In genomic region chr9:122922936-122923381, GRCm38 (mm10) we compare ENCODE assay signal across 8 mouse cellular contexts. TPM values are rescaled to one million over a fixed set of nuclear protein-coding genes. Genes with fewer than 3 reads are reported as not detected.
DNase-seq lines count a peak whose midpoint lies in the region; ATAC-seq and TF ChIP-seq lines count a peak whose summit lies in the region.

Zfp105 (plus strand) TSS chr9:122923072.

- peak; percentile 5; the same call in 1 of the 2 replicates for TF ChIP-seq CTCF in heart, postnatal 0 days (IDR thresholded peaks at IDR 0.05; ENCODE audit: low read depth)
- no peak; the same call in 1 of the 2 replicates for TF ChIP-seq CTCF in stomach, postnatal 0 days (IDR thresholded peaks at IDR 0.05; ENCODE audit: low read depth)

- peak within 1 kb of the TSS; percentile 95 for H3K9ac ChIP-seq in forebrain, embryonic 15.5 days (replicated peaks)
- peak within 1 kb of the TSS; percentile 86 for H3K9ac ChIP-seq in heart, postnatal 0 days (replicated peaks; ENCODE audit: low read depth, low read length)
- peak within 1 kb of the TSS; percentile 72 for H3K9ac ChIP-seq in liver, embryonic 12.5 days
- peak within 1 kb of the TSS; percentile 90 for H3K9ac ChIP-seq in stomach, postnatal 0 days (ENCODE audit: low read length)

- H3K27ac ChIP-seq in forebrain, embryonic 15.5 days (replicated peaks), result peak within 1 kb of the TSS; percentile 70
- peak within 1 kb of the TSS; percentile 65; the same call in 1 of the 2 replicates for H3K27ac ChIP-seq in heart, postnatal 0 days (ENCODE audit: low read depth)
- H3K27ac ChIP-seq in liver, embryonic 12.5 days, result no peak within 1 kb of the TSS
- H3K27ac ChIP-seq in stomach, postnatal 0 days (replicated peaks), result peak within 1 kb of the TSS; percentile 69

- DNase-seq in ES-CJ7 (ENCODE audit: low read depth, low spot score), result peak; percentile 86
- DNase-seq in cerebellum, adult 11-12 months, result peak; percentile 72
- DNase-seq in heart, postnatal 0 days (ENCODE audit: low spot score), result peak; percentile 79
- peak; percentile 58 to 86 for DNase-seq in kidney, postnatal 25 days
- DNase-seq in neural tube, embryonic 10.5 days (ENCODE audit: extremely low spot score, low spot score), result peak; percentile 97
- peak; percentile 73 for DNase-seq in stomach, postnatal 0 days (ENCODE audit: low spot score)

- ATAC-seq in forebrain, embryonic 15.5 days (replicated peaks), result peak; percentile 99
- peak; percentile 94 for ATAC-seq in heart, postnatal 0 days (ENCODE audit: insufficient read depth, low read depth)
- ATAC-seq in liver, embryonic 12.5 days, result peak; percentile 80
- peak; percentile 94 for ATAC-seq in stomach, postnatal 0 days (ENCODE audit: low FRiP score, low TSS enrichment)

- no peak for TF ChIP-seq EP300 in heart, postnatal 0 days (IDR thresholded peaks at IDR 0.05; ENCODE audit: low read depth)
- no peak for TF ChIP-seq EP300 in stomach, postnatal 0 days (optimal IDR thresholded peaks at IDR 0.05)

- H3K9me3 ChIP-seq in forebrain, embryonic 15.5 days, result no peaks in the 10 kb centered on the region
- H3K9me3 ChIP-seq in heart, postnatal 0 days (replicated peaks; ENCODE audit: control insufficient read depth, low read length), result no peaks in the 10 kb centered on the region
- no peaks in the 10 kb centered on the region for H3K9me3 ChIP-seq in liver, embryonic 12.5 days (replicated peaks)
- no peaks in the 10 kb centered on the region for H3K9me3 ChIP-seq in stomach, postnatal 0 days (ENCODE audit: control insufficient read depth, low read length)

- H3K4me1 ChIP-seq in forebrain, embryonic 15.5 days, result peaks cover 7% of the 10 kb centered on the region
- peaks cover 11% of the 10 kb centered on the region; the same call in 1 of the 2 replicates for H3K4me1 ChIP-seq in heart, postnatal 0 days (ENCODE audit: control insufficient read depth, insufficient read depth)
- peaks cover 12% of the 10 kb centered on the region; the same call in 1 of the 2 replicates for H3K4me1 ChIP-seq in liver, embryonic 12.5 days
- no peaks in the 10 kb centered on the region for H3K4me1 ChIP-seq in stomach, postnatal 0 days (replicated peaks; ENCODE audit: control insufficient read depth, insufficient read depth)

- peaks cover 33% of the 10 kb centered on the region for H3K36me3 ChIP-seq in forebrain, embryonic 15.5 days
- peaks cover 32% of the 10 kb centered on the region for H3K36me3 ChIP-seq in heart, postnatal 0 days (replicated peaks; ENCODE audit: control insufficient read depth, insufficient read depth, low read length)
- peaks cover 32% of the 10 kb centered on the region for H3K36me3 ChIP-seq in liver, embryonic 12.5 days
- H3K36me3 ChIP-seq in stomach, postnatal 0 days (ENCODE audit: control insufficient read depth, insufficient read depth, low read length), result peaks cover 8% of the 10 kb centered on the region; the same call in 1 of the 2 replicates

- WGBS in forebrain, embryonic 15.5 days, result 1% methylated on average over 43 of the region's 43 CpGs
- WGBS in heart, postnatal 0 days, result under 1% methylated on average over 43 of the region's 43 CpGs
- under 1% methylated on average over 43 of the region's 43 CpGs for WGBS in liver, embryonic 12.5 days (ENCODE audit: insufficient replicate concordance)
- under 1% methylated on average over 39 of the region's 43 CpGs for WGBS in stomach, postnatal 0 days

- H3K4me3 ChIP-seq in forebrain, embryonic 15.5 days, result peak within 1 kb of the TSS; percentile 69
- H3K4me3 ChIP-seq in heart, postnatal 0 days (ENCODE audit: low read depth, low read length), result peak within 1 kb of the TSS; percentile 76
- peak within 1 kb of the TSS; percentile 59 for H3K4me3 ChIP-seq in liver, embryonic 12.5 days
- H3K4me3 ChIP-seq in stomach, postnatal 0 days (ENCODE audit: low read depth, low read length), result peak within 1 kb of the TSS; percentile 72

- peak within 1 kb of the TSS; percentile 56 for H3K4me2 ChIP-seq in forebrain, embryonic 15.5 days (replicated peaks)
- peak within 1 kb of the TSS; percentile 85 for H3K4me2 ChIP-seq in heart, postnatal 0 days (ENCODE audit: low read depth, low read length)
- H3K4me2 ChIP-seq in liver, embryonic 12.5 days, result peak within 1 kb of the TSS; percentile 74
- H3K4me2 ChIP-seq in stomach, postnatal 0 days (replicated peaks; ENCODE audit: low read depth), result peak within 1 kb of the TSS; percentile 74

- no peaks in the 10 kb centered on the region for H3K27me3 ChIP-seq in forebrain, embryonic 15.5 days
- peaks cover 6% of the 10 kb centered on the region; the same call in 1 of the 2 replicates for H3K27me3 ChIP-seq in heart, postnatal 0 days (ENCODE audit: control insufficient read depth, insufficient read depth, low read length)
- H3K27me3 ChIP-seq in liver, embryonic 12.5 days (replicated peaks), result peaks cover 30% of the 10 kb centered on the region
- H3K27me3 ChIP-seq in stomach, postnatal 0 days (ENCODE audit: control insufficient read depth, insufficient read depth, low read length), result no peaks in the 10 kb centered on the region

RNA-seq across cellular contexts. Expression of gene Zfp105, which starts in this region (rescaled TPM):
- 22.5 and 23.7 TPM in 2 replicates for polyA plus RNA-seq in forebrain, embryonic 15.5 days (2015; fragmentation: Nextera tagmentation; extraction: Ambion mirVana)
- total RNA-seq in heart, postnatal 0 days (2014; rRNA removed; ENCODE audit: low replicate concordance), result 2.2 and 6.9 TPM in 2 replicates
- 7.2 and 7.8 TPM in 2 replicates for polyA plus RNA-seq in heart, postnatal 0 days (2015; fragmentation: Nextera tagmentation; extraction: Ambion mirVana)
- polyA plus RNA-seq in liver, embryonic 12.5 days (2016; fragmentation: Nextera tagmentation; extraction: Ambion mirVana), result 4.3 and 4.9 TPM in 2 replicates
- polyA plus RNA-seq in stomach, postnatal 0 days (2015; fragmentation: Nextera tagmentation; extraction: Ambion mirVana), result 5.2 and 5.4 TPM in 2 replicates
